Mouse (Mus musculus) liver, embryonic 14.5 days (tissue): ENCODE results near the gene Emc4.

ENCODE experiments used
- CTCF ChIP-seq: IDR thresholded peaks from 2 replicates; pipeline ENCODE4 v1.5.1; 2016; ENCODE audit warnings: antibody characterized with exemption, low read depth, control low read depth
- EP300 ChIP-seq: IDR thresholded peaks from 2 replicates; pipeline ENCODE4 v1.6.1; 2016; ENCODE audit warnings: antibody characterized with exemption, low read depth

- TF ChIP-seq CTCF (no peak), EP300 (no peak)
Observed at GRCm38 (mm10) chr2:112348246-112348645, 19.6 kb downstream of the Emc4 start.
